Mouse (Mus musculus): ENCODE measurements at regions not wholly inside any gene's neighbourhood (a gene's known extent, or its start where the extent isn't known, plus 50 kb on each side); places are given as distances from the start of the nearest gene placed in this dataset.

DNA sequence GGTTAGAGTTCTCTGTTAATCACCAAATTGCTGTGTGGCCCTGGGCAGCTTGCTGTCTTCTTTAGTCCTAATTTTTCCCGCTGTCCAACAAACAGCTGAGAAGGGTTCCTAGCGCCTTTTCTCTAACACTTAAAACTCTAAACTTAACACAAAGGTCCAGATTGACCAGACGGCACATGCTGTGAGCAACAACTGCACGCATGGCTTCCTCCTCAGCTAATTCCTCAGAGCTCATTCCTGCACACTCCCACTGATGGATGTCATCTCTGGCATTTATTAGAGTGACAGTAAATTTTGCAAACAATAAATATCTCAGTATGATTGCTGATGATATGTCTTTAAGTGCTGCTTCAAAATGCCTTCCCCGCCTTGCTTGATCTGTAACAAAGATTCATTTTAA is 2007.5 kb upstream of the Lrrc6 start:
- no peaks in the 10 kb centered on the region for H3K27me3 ChIP-seq
- no peaks in the 10 kb centered on the region for H3K4me1 ChIP-seq
- H3K9me3 ChIP-seq = no peaks in the 10 kb centered on the region
- H3K27ac ChIP-seq = no peak overlapping the region
- H3K4me2 ChIP-seq = no peak overlapping the region
- H3K36me3 ChIP-seq = no peaks in the 10 kb centered on the region
- H3K9ac ChIP-seq = no peak overlapping the region
- 48% methylated on average over 5 of the region's 5 CpGs for WGBS
- peak; percentile 62; the same call in 1 of the 2 replicates for ATAC-seq (ENCODE audit: borderline replicate concordance, extremely low read depth, low FRiP score, low TSS enrichment)
- H3K4me3 ChIP-seq = no peak overlapping the region

DNA sequence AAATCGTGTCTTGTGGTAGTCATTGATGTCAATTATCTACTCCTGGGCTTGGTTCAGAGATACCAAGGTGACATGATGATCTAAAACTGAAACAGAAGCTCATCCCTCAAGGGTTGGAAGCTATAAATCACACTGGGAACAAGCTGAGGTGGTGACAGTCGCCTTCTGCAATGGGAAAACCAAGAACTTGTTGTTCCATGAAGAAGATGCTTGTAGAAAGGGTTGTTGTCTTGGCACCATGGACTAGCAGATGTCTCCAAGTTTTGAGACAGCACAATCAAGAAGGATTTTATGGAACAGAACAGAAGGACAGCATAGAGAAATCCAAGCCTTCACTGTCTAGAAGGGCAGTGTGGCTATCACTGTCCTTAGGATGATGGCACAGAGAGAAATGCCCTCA is 2005.4 kb upstream of the Lrrc6 start:
- Histone ChIP-seq H3K27me3 (no peaks in the 10 kb centered on the region), H3K4me2 (no peak overlapping the region), H3K27ac (no peak overlapping the region), H3K9me3 (no peaks in the 10 kb centered on the region), H3K4me1 (no peaks in the 10 kb centered on the region), H3K4me3 (no peak overlapping the region), H3K9ac (no peak overlapping the region), H3K36me3 (no peaks in the 10 kb centered on the region)
- ATAC-seq (ENCODE audit: borderline replicate concordance, extremely low read depth, low FRiP score, low TSS enrichment) = no peak
- WGBS = 59% methylated on average over 2 of the region's 2 CpGs

DNA sequence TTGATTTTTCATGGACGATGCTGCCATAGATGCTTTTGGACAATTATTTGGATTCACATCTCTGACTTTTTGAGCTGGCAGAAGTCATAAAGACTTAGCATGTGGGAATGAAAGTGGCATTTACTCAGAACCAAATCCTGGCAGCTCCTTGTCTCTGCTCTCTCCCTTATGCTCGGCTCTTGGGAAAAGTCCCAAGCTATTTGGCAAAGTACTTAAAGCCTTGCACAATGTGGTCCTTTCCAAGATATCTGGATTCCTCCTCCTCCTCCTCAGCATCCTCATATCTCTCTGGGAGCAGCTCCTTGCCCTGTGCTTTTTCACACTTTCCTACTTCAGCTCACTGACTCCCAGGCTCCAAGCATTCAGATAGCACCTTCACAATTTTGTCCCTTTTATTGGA is 1995.7 kb upstream of the Lrrc6 start:
- Histone ChIP-seq H3K9me3 (no peaks in the 10 kb centered on the region), H3K4me2 (no peak overlapping the region), H3K27ac (no peak overlapping the region), H3K27me3 (no peaks in the 10 kb centered on the region), H3K4me1 (no peaks in the 10 kb centered on the region), H3K9ac (no peak overlapping the region), H3K4me3 (no peak overlapping the region), H3K36me3 (no peaks in the 10 kb centered on the region)
- WGBS = 69% methylated on average over 2 of the region's 2 CpGs
- no peak for ATAC-seq (ENCODE audit: borderline replicate concordance, extremely low read depth, low FRiP score, low TSS enrichment)

GRCm38 (mm10) chr15:68484789-68485188 is 1984.1 kb upstream of the Lrrc6 start:
- H3K4me3 ChIP-seq = no peak overlapping the region
- H3K36me3 ChIP-seq = no peaks in the 10 kb centered on the region
- no peak overlapping the region for H3K27ac ChIP-seq
- no peak overlapping the region for H3K9ac ChIP-seq
- ATAC-seq (ENCODE audit: borderline replicate concordance, extremely low read depth, low FRiP score, low TSS enrichment) = no peak
- no peak overlapping the region for H3K4me2 ChIP-seq
- H3K27me3 ChIP-seq = no peaks in the 10 kb centered on the region
- H3K9me3 ChIP-seq = no peaks in the 10 kb centered on the region
- WGBS = 89% methylated on average over 1 of the region's 1 CpGs
- no peaks in the 10 kb centered on the region for H3K4me1 ChIP-seq

DNA sequence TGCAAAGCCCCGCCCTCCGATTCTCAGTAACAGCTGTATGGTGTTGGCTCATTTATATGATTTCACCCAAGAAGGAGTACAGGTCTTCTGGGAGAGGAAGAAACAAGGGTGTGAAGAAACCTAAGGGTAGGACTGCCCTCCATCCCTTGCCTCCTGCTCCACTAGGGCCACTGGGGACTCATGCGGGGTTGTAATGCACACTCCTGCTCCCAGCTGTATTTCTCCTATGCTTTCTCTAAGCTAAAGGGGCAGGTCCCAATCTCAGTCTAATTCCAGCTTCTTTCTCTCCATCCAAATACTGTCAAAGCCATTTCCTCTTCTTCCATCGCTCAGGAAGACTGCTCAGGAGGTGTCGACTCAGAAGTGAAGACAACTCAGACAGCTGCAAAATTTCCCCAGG is 1977.0 kb upstream of the Lrrc6 start:
- H3K9me3 ChIP-seq = no peaks in the 10 kb centered on the region
- no peaks in the 10 kb centered on the region for H3K36me3 ChIP-seq
- ATAC-seq (ENCODE audit: borderline replicate concordance, extremely low read depth, low FRiP score, low TSS enrichment) = no peak
- no peak overlapping the region for H3K4me2 ChIP-seq
- H3K4me3 ChIP-seq = no peak overlapping the region
- no peaks in the 10 kb centered on the region for H3K27me3 ChIP-seq
- WGBS = 55% methylated on average over 5 of the region's 5 CpGs
- no peak overlapping the region for H3K9ac ChIP-seq
- H3K27ac ChIP-seq = no peak overlapping the region
- no peaks in the 10 kb centered on the region for H3K4me1 ChIP-seq

- Histone ChIP-seq H3K4me3 (no peak overlapping the region), H3K4me1 (no peaks in the 10 kb centered on the region), H3K4me2 (no peak overlapping the region), H3K36me3 (no peaks in the 10 kb centered on the region), H3K9me3 (no peaks in the 10 kb centered on the region), H3K27me3 (no peaks in the 10 kb centered on the region), H3K9ac (no peak overlapping the region), H3K27ac (no peak overlapping the region)
- no peak for ATAC-seq (ENCODE audit: borderline replicate concordance, extremely low read depth, low FRiP score, low TSS enrichment)
- 80% methylated on average over 4 of the region's 4 CpGs for WGBS
These were observed 1971.2 kb upstream of the Lrrc6 start for GRCm38 (mm10) chr15:68471928-68472327.

GRCm38 (mm10) chr15:68462851-68463250 is 1962.1 kb upstream of the Lrrc6 start:
- no peak overlapping the region for H3K4me2 ChIP-seq
- 54% methylated on average over 3 of the region's 3 CpGs for WGBS

GRCm38 (mm10) chr15:68457239-68457638 is 1956.5 kb upstream of the Lrrc6 start:
- Histone ChIP-seq H3K9ac (no peak overlapping the region), H3K4me2 (no peak overlapping the region), H3K4me1 (no peaks in the 10 kb centered on the region), H3K4me3 (no peak overlapping the region), H3K36me3 (no peaks in the 10 kb centered on the region), H3K27me3 (no peaks in the 10 kb centered on the region), H3K9me3 (no peaks in the 10 kb centered on the region), H3K27ac (no peak overlapping the region)
- ATAC-seq (ENCODE audit: borderline replicate concordance, extremely low read depth, low FRiP score, low TSS enrichment) = no peak
- WGBS = 15% methylated on average over 2 of the region's 2 CpGs

More at GRCm38 (mm10) chr15:68462851-68463250, 1962.1 kb upstream of the Lrrc6 start:
- Histone ChIP-seq H3K36me3 (no peaks in the 10 kb centered on the region), H3K4me1 (no peaks in the 10 kb centered on the region), H3K27me3 (no peaks in the 10 kb centered on the region), H3K4me3 (no peak overlapping the region), H3K9me3 (no peaks in the 10 kb centered on the region), H3K9ac (no peak overlapping the region), H3K27ac (no peak overlapping the region)
- no peak for ATAC-seq (ENCODE audit: borderline replicate concordance, extremely low read depth, low FRiP score, low TSS enrichment)

DNA sequence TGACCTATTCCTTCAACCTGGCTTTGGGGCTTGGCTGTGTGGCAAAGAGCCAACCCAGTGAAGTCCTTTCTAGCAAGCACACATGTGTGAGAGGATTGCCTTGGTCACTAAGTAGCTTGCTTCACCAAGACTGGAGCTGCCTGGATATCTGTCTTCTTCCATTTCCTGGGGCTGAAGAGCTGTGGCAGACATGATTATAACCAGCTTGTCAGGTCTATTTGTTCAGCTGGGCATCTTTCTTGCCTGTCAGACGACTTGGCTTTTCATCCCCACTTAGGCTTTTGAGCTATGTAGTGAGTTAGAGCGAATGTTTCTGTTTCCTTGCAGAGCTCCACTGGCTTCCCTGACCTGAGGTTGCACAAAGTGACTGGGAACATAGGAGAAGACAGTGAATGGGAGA is 1951.3 kb upstream of the Lrrc6 start:
- Histone ChIP-seq H3K27me3 (no peaks in the 10 kb centered on the region), H3K4me3 (no peak overlapping the region), H3K27ac (no peak overlapping the region), H3K9me3 (no peaks in the 10 kb centered on the region), H3K9ac (no peak overlapping the region), H3K4me2 (no peak overlapping the region), H3K4me1 (no peaks in the 10 kb centered on the region), H3K36me3 (no peaks in the 10 kb centered on the region)
- 9% methylated on average over 2 of the region's 2 CpGs for WGBS
- ATAC-seq (ENCODE audit: borderline replicate concordance, extremely low read depth, low FRiP score, low TSS enrichment) = peak; percentile 31; the same call in 1 of the 2 replicates

DNA sequence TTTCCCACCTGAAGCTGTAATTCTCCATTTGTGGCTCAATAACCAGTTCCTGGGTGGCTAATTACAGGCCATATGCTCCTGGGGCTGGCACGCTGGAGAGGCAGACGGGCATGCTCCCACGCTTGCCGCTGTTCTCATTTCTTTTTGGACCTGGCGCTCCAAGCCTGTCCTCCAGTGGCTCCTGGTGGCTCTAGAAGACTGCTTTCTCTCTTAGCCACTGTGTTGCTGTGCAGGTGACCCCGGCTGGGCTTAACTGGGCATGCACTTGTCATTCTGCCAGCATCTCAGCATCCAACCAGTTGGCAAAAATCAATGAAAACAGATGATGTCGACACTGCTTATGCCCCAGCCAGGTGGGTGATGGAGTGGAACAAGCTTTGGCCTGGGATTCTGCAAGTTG is 1944.6 kb upstream of the Lrrc6 start:
- no peaks in the 10 kb centered on the region for H3K4me1 ChIP-seq
- 88% methylated on average over 7 of the region's 7 CpGs for WGBS

GRCm38 (mm10) chr15:68440636-68441035 is 1939.9 kb upstream of the Lrrc6 start:
- 64% methylated on average over 9 of the region's 9 CpGs for WGBS
- Histone ChIP-seq H3K27me3 (no peaks in the 10 kb centered on the region), H3K36me3 (no peaks in the 10 kb centered on the region), H3K9ac (no peak overlapping the region), H3K27ac (no peak overlapping the region), H3K4me1 (no peaks in the 10 kb centered on the region), H3K4me2 (no peak overlapping the region), H3K4me3 (no peak overlapping the region), H3K9me3 (no peaks in the 10 kb centered on the region)
- no peak for ATAC-seq (ENCODE audit: borderline replicate concordance, extremely low read depth, low FRiP score, low TSS enrichment)

More for the DNA sequence above, 1944.6 kb upstream of the Lrrc6 start:
- no peak overlapping the region for H3K4me3 ChIP-seq
- H3K9me3 ChIP-seq = no peaks in the 10 kb centered on the region
- H3K27me3 ChIP-seq = no peaks in the 10 kb centered on the region
- H3K36me3 ChIP-seq = no peaks in the 10 kb centered on the region
- no peak for ATAC-seq (ENCODE audit: borderline replicate concordance, extremely low read depth, low FRiP score, low TSS enrichment)
- H3K9ac ChIP-seq = no peak overlapping the region
- H3K4me2 ChIP-seq = no peak overlapping the region
- no peak overlapping the region for H3K27ac ChIP-seq

DNA sequence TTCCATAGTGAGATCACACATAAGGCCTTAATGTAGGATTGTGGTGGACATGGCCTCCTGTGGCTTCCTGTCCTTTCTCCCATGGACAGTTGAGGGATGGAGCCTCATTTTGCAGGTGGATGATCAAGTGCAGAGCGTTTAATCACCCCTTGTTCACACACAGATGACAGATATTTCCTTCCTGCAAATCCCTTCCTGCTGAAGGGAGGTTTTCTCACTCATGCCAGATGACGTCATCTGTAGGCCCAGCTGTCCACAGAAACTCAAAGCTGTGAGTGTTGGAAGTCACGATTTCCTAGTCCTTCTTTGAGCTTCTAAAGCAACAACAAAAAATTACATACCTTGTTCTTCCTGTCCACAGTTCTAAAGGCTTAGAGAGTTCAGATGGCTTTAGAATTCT is 1935.3 kb upstream of the Lrrc6 start:
- Histone ChIP-seq H3K4me2 (no peak overlapping the region), H3K4me1 (no peaks in the 10 kb centered on the region), H3K27ac (no peak overlapping the region), H3K9ac (no peak overlapping the region), H3K36me3 (no peaks in the 10 kb centered on the region), H3K4me3 (no peak overlapping the region), H3K9me3 (no peaks in the 10 kb centered on the region), H3K27me3 (no peaks in the 10 kb centered on the region)
- WGBS = 27% methylated on average over 3 of the region's 3 CpGs
- ATAC-seq (ENCODE audit: borderline replicate concordance, extremely low read depth, low FRiP score, low TSS enrichment) = no peak

GRCm38 (mm10) chr15:68431251-68431650 is 1930.5 kb upstream of the Lrrc6 start:
- H3K4me1 ChIP-seq = no peaks in the 10 kb centered on the region
- H3K4me3 ChIP-seq = no peak overlapping the region
- no peaks in the 10 kb centered on the region for H3K9me3 ChIP-seq
- H3K9ac ChIP-seq = no peak overlapping the region
- H3K27me3 ChIP-seq = no peaks in the 10 kb centered on the region
- no peaks in the 10 kb centered on the region for H3K36me3 ChIP-seq
- 65% methylated on average over 2 of the region's 2 CpGs for WGBS
- H3K27ac ChIP-seq = no peak overlapping the region
- no peak overlapping the region for H3K4me2 ChIP-seq
- ATAC-seq (ENCODE audit: borderline replicate concordance, extremely low read depth, low FRiP score, low TSS enrichment) = no peak
